Mouse (Mus musculus) frontal cortex, postnatal 10 days (tissue): ENCODE measurements around the gene Atp11b.
A peak's percentile ranks its signal among the peaks of the same experiment; 100 is the strongest.

ENCODE experiments used
- DNase-seq, 2 experiments: peaks; one replicate each; pipeline ENCODE4 v3.0.0; 2022; ENCODE audit warnings: low spot score in 2 of 2, mixed read lengths in 1 of 2

The Atp11b gene

DNA sequence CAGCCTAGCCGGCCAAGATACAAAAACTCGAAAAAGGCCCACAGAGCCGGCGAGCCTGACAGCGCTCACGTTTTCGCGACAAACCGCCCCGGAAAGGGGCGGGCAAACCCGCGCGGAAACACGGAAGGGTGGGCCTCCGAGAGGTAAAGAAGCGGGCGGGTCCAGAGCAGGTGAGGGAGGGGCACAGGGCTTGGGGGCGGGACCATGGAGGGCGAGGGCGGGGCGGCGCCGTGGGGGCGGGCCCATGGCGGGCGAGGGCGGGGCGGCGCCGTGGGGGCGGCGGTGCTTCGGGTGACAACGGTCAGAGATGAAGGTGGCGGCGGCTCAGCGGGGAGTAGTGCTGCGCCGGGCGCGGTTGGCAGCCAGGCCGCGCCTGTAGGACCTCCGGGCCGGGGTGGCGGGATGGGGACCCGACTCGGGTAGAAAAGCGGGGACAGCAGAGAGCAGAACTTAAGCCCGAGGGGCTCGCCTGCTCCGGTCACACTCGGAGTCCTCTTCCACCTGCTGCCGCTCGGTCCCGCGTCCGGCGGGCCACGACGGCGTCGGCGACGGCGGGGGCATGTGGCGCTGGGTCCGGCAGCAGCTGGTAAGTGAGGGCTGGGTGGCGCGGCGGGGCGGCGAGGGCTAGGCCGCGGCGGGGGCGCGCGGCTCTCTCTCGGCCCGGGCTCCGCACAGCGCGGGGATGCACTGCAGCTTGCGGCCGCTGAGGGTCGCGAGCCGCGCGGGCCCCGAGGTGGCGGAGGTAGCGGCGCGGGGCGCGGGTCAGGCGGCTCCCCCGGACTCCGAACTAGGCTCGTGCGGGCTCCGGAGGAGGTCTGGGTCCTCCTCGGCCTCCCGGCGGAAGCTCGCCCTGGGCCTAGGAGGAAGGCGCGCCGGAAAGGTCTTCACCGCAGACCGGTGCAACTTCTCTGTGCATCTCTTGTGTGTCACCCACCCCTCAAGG is at the start of gene Atp11b:
Gene Atp11b (plus strand): TSS at position 282 of the 943 bp plus-strand sequence.
- DNase-seq = peak; percentile 42 to 69

DNA sequence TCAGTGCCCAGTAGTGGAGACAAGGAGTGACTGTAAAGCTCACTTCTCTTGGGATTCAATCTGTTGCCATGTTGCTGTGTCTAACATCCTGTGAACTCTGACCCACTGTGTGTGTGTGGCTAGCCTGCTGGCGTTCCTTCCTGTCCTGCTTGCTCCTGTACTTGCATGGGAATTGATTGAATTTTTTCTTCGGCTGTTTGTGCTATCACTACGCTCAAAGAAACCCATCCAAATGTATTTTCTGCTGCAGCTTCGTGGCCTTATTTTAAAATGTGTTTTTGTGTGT is 49.6 kb upstream of the Atp11b start:
- no peak for DNase-seq

DNA sequence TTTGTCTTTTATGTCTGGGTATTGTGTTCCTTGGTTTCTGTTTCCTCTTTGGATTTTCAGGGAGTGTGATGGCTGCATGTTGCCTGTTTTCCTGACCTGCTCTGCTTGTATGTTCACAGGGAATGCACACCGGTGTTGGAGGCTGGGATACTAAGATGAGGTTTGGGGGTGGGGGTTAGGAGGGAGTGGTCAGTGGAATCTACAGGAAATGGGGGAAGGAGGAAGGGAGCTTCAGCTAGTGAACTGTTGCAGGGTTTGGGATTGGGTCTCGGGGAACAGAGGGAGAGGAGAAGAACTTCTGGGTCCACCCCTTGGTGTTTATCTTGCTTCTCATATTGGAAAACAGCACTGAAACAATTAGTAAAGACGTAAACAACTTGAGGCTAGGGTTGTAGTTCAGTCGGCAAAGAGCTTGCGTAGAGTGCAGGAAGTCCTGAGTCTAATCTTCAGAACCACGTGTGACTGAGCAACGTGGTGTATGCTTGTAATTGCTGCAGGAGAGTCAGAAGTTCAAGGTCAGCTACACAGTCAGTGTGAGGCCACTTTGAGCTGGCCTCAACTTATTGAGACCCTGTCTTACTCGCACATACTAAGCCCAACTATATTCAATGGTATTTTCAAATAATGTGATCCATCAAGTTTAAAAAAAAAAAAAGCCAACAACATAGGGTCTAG is 34.2 kb upstream of the Atp11b start:
- no peak for DNase-seq

DNA sequence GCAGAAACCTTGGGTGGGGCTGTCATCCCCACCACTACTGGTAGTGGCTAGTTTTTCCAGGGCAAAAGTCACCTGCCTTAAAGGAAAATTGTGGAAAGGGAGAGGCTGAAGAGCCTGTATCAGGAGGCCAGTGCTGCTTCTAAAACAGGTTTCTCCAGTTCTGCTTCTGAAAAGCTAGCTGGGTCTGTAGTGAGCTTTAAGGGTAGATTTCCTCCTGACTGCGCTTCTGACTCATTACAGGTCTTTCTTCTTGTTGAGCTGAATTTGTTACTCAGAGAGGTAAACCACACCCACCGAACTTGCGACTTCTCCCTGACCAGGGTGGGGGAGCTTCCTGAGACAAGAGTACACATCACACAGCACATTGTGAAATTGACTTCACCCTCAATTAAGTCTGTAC is 33.1 kb upstream of the Atp11b start:
- no peak for DNase-seq

DNA sequence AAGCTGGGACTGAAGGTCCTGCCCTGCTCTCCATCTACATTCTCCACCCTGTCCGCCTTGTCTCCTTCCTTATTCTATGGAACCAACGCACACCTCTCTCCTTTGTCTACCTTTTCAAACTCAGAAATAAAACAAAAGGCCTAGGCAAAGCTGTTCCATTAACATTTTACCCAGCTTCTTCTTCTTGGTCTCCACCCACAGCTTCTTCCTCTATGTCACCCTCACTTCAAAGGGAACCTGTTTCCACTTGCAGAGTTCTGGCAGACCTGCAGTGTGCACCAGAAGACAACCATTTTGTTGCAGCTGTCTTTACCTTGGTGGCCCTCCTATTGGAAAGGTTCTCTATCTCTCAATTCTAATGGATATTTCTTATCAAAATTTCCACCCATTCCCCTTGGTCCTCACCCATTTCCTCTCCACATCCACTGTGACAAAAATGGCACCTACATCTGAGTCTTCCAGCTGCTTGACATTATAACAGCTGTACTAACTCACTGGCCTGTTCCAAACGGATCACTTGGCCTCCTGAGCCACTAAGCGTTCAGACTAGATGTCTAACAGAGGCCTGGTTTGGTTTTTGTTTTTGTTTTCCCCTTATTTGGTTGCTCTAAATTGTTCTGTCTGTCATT is 32.0 kb upstream of the Atp11b start:
- DNase-seq = no peak

DNA sequence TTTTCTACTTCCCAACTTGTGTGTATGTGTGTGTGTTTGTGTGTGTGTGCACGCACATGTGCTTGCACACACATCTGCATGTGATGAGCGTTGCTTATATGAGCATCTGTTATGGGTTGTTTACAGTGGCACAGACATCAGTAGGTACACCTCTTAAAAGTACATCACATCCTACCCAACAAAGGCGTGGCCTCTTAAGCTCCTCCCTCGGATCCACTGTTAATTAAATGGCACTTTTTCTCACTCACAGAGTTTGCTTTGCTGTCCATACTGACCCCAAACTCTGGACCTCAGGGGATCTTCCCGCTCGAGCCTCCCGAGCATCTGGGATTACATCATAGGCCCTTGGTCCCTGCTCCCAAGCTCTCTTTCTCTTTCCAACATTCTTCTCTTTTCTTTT is 31.1 kb upstream of the Atp11b start:
- no peak for DNase-seq

DNA sequence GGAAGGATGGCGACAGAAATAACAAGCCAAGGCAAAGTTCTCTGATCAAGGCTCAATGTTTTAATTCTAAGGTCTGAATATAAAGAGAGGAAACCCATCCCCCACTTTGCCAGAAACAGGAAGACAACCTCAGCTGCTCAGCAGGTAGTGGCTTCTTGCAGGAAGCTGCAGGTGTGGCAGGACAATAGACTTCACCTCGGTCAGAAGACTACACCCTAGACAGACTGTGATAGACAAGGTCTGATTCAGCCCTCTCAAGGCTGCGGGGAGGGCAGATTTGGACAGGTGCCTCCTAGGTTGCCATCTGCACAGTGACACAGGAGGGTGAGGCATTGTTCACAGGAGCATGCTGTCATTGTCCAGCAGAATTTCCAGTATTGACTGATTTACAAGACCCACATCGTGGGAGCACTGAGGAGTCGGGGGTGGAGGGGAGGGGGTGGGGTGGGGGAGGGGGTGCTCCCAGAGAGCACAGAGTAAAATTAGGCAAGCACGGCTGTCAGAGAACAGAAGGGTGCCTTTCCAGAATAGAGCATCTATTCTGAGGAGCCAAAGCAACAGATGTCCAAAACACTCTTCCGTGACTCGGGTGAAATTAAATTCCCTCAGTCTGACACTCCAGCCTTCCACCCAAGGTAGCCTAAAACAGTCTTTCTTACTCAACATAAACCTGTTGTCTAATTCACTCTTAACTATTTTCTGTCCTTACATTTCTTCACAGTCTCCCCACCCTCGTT is 30.2 kb upstream of the Atp11b start:
- DNase-seq = peak; percentile 14 to 27

DNA sequence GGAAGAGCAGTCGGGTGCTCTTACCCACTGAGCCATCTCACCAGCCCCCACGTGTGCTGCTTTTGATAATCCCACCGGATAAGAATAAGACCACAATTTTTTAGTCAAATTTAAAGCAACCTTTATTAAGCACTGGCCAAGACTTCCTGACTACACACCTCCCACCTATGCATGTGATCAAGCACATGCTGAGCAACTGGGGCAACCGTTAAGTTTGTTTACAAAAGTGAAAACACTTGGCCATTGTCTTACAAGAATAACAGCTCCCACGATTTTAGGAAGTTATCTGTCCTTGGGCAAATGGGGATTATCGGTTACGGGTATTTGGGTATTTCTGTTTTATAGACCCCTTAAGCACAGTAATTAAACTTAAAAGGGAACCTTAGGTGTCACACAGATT is 28.8 kb upstream of the Atp11b start:
- no peak for DNase-seq

DNA sequence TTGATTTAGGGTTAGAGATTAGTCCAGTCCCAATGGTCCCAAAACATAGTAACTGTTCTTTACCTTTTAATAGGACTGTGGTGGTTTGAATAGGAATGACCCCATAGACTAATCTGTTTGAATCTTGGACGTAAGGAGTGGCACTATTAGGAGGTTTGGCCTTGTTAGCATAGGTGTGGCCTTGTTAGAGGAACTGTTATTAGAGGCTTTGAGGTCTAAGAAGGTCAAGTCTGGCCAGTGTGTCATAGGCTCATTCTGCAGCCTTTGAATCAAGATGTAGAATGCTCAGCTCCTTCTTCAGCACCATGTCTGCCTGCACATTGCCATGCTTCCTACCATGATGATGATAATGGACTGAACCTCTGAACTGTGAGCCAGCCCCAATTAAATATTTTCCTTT is 27.0 kb upstream of the Atp11b start:
- DNase-seq = no peak

DNA sequence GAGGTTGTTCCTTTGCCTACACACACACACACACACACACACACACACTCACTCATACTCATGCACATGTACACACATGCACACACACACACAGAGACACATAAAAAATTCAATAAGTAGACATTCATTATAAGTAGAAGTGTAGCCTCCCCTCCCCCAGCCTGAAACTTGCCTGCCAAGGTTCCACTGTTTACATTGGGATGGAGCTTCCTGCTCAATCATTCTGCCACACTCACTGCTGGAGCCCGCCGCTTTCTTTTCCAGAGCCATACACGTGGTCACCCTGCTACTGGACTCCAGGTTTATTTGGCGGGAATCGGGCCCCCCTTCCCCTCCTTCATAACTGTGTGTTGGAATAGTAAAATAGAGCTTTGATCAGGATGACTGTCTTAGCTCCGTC is 24.4 kb upstream of the Atp11b start:
- DNase-seq = no peak

DNA sequence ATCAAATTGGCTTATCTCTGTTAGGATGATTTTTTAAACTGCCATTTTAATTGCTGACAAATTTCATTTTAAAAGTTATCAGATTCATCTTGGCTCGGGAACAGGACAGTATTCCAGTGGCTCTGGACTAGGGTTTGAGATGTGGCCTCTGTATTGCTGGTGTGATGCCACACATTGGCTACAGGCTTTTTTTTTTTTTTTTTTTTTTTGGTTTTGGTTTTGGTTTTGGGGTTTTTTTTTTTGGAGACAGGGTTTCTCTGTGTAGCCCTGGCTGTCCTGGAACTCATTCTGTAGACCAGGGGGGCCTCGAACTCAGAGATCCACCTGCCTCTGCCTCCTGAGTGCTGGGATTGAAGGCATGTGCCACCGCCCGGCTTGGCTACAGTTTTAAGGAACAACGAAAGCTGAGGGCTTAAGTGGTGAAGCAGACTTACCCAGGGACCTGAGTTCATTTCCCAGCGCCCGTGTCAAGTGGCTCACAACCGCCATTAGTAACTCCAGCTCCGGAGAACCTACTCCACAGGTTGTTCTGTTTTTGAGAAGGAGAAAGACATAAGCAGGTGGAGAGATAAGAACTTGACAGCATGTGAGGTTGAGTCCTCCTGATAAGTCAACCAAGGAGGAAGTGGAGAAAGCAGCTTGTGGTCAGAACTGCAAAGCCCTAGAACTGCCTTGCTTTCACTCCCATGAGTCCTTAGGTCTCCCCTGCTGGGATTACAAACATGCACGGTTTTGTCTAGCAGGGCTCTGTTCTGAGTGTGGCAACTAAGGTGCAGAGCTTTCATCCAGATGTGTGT is 21.7 kb upstream of the Atp11b start:
- no peak for DNase-seq

DNA sequence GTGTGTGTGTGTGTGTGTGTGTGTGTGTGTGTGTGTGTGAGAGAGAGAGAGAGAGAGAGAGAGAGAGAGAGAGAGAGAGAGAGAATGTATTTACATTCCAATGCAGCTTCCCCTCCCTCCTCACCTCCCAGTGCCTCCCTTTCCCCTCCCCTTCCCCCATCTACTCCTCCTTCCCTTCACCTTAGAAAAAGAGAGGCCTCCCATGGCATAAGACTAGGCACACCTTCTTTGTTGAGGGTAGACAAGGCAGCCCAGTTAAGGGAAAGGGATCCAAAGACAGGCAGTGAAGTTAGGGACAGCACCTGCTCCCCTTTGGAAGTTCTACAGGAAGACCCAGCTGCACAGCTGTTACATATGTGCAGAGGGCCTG is 21.1 kb upstream of the Atp11b start:
- no peak for DNase-seq

DNA sequence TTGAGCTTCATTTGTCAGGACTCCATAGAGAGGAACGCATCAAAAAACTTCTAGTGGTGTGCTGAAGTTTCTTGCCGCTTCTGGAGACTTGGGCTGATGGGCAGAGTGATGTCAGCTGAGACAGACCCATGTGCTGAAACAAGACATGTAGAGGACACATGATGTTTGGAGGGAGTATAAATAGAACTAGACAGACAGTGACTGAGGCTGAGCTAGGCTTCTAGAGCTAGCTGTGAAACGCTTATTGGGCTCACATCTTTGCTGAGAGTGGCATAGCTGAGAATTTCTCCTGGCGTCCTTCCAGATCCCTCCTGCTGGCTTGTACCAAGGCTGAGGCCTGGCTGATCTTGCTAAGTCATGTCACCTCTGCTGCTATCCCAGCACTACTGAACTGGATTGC is 19.4 kb upstream of the Atp11b start:
- no peak for DNase-seq

DNA sequence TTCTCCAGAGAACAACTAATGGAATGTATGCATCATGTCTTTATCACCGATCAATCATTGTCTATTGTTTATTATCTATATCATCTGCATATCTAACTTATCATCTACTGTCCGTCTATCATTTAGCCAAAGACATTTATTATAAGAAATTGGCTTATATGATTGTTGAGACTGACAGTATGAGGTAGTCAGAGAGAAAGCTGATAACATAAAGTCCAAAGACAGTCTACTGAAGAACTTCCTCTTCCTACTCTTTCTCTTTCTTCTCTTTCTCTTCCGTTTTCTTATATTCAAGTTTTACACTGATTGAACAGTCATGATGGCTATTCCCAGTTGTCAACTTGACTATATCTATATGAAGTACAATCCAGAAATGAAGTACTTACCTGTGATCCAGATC is 15.8 kb upstream of the Atp11b start:
- DNase-seq = no peak

DNA sequence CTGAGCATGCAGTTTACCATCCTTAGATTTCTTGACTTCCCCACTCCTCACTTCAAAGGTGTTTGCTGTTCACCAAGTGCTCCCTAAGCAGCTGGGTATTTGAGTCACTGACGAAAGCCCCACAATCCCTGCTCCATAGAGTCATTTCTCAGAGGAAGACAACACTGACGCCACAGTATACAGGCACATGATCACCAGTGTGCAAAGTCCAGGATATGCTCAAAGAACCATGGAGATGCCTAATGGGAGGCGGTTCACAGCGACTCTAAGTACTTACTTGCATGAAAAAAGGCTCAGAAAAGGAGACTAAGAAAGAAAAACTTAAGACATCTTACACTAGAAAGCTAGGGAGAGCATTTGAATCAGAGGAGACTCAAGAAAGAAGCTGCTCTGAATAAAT is 8.9 kb upstream of the Atp11b start:
- DNase-seq = no peak

DNA sequence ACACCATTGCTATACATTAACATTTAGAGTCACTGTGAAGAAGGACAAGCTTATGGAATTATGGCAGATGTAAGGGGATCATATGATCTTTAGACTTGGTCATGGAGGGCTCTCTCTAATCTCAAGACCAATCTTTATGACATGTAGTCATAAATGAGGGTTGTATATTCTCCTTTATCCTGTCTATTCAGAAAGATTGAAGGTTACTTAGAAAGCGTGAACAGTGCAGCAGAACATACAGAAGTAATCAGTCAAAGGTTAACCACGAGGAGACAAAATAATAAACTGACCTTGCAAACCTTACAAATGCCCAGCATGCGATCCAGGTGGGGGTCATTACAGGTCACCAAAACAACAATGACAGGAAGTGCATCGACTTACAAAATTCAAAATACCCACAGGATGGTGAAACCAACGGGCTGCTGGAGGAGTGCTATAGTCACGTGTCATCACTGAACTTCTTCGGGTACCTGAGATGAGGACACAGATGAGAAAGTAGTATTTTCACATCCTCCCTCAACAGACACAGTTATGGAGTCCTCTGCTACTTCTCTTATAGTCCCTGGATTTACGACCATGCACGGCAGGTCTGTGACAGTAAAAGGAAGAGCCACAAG is 7.0 kb upstream of the Atp11b start:
- no peak for DNase-seq

DNA sequence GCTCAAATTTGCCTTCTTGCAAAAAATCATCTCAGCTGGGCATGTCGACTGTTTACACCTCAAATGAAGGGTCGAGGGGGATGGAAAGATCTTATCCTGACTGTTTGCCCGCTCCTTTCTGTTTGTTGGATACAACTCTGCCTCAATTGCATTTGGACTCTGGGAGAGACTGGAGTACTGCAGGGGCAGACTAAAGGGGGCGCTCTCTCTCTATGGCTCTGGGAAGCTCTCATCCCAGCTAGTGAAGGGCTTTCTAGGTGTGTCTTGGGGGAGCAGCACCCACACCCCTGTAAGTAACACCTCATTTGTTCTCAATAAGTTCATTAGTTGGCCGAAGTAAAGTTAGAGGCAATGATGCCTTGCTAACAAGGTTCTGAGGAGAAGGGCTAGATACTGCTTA is 3.6 kb upstream of the Atp11b start:
- no peak for DNase-seq

DNA sequence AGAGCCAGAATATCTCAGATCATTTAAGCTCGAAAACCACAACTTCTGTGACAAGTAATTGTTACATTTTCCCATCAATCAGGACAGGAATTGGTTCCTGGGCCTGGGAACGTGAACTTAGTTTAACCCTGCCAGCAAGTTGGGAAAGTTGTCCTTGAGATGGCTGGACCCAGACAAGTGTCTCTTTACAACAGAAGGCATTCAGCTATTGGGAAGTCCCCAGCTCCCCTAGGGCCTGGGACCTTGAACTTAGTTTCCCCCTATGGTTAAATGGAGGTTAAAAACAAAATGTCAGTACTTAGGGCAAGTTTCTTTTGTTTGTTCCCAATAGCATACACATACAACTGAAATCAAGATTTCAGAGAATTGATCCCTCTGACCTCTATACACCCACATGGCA is 2.2 kb upstream of the Atp11b start:
- no peak for DNase-seq

DNA sequence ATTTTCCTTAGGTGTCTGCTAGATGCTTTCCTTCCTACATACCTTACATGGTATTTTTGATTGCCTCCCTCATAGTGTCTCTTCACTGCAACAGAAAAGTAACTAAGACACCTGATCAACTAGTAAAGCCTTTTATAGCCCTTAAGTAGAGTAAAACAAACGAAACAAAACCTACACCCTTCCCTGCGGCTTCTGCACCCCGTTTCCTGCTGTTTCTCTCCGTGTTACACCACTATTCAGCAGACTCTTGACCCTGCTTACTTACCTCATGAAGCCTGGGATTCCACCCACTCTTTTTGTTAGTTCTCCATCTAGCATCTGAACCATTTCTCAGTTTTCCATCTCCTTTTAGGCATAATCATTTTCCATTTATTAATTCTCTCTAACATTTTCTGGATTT is 8.8 kb downstream of the Atp11b start:
- DNase-seq = no peak

DNA sequence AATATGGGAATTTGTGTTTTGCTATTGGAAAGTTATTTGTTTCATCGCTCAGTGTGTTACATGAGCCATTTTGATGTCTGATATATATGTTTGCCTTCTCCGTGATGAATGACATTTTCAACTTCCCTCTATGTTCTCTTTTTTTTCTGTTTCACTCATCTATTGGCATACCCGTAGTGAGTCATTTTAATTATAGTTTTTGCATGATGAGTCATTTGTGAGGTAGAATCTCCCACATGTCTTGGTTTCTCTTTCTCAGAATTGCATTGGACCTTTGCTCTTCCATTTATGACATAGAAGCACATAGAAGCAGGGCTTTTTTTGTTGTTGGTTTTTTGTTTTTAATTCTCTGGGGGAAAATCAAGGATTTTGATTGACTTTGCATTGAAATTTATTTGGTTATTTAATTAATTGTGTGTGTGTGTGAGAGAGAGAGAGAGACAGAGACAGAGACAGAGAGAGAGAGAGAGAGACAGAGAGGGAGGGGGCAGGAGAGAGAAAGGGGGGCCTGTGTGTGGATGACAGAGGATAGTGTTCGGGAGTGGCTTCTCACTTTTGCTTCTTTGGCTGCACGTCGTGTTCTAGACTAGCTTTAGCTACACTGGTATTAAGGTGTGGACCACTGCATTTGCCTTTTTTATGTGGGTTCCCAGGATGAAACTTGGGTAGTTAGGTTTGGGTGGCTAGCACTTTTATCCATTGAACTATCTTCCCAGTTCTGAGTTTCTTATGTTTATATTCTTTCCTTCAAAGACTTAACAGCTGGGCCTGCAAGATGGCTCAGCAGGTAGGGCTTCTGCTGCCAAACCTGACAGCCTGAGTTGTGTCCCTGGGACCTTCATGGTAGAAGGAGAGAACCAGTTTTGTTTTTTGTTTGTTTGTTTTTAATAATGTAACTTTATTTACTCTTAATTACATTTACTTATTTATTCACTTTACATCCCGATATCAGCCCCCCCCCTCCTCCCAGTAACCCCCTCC is 11.0 kb downstream of the Atp11b start:
- DNase-seq = no peak
